Mouse (Mus musculus) intestine, embryonic 14.5 days (tissue): Measurements from ENCODE around the gene Inpp5d. TPM values are rescaled to one million over a fixed set of nuclear protein-coding genes. Genes with fewer than 3 reads are reported as not detected.

Experiments used
- ATAC-seq: fragments of 200-750 bp; cut with Nextera tagmentation; replicated peaks from 2 replicates; pipeline ENCODE4 v1.8.0; 2017; ENCODE audit warnings: low read depth, moderate number of reproducible peaks, moderate TSS enrichment, moderate library complexity; ENCODE audit not compliant: low FRiP score, low TSS enrichment
- DNase-seq: peaks from one replicate; pipeline ENCODE4 v3.0.0-alpha.2; 2018; ENCODE audit warnings: low spot score
- H3K27ac ChIP-seq: fragments of 300-500 bp; sonication (generic); 2 replicates; pipeline ENCODE4 v1.5.1; 2014; ENCODE audit warnings: low read depth, mild to moderate bottlenecking, control low read depth
- H3K27me3 ChIP-seq: fragments of 300-500 bp; sonication (generic); replicated peaks from 2 replicates; pipeline ENCODE4 v1.6.1; 2014; ENCODE audit warnings: low read length, control low read depth; ENCODE audit not compliant: control insufficient read depth, insufficient read depth
- H3K36me3 ChIP-seq: fragments of 300-500 bp; sonication (generic); 2 replicates; pipeline ENCODE4 v1.6.1; 2014; ENCODE audit warnings: low read length, control low read depth; ENCODE audit not compliant: control insufficient read depth, insufficient read depth
- H3K4me1 ChIP-seq: fragments of 300-500 bp; sonication (generic); replicated peaks from 2 replicates; pipeline ENCODE4 v1.6.1; 2014; ENCODE audit warnings: low read length, control low read depth, mixed read lengths; ENCODE audit not compliant: control insufficient read depth, insufficient read depth
- H3K4me2 ChIP-seq: fragments of 300-500 bp; sonication (generic); 2 replicates; pipeline ENCODE4 v1.6.1; 2014; ENCODE audit warnings: low read length
- H3K4me3 ChIP-seq: fragments of 300-500 bp; sonication (generic); 2 replicates; pipeline ENCODE4 v1.5.1; 2014; ENCODE audit warnings: low read depth, low read length, control low read depth, mixed read lengths
- H3K9ac ChIP-seq: fragments of 300-500 bp; sonication (generic); 2 replicates; pipeline ENCODE4 v1.6.1; 2014; ENCODE audit warnings: mild to moderate bottlenecking, low read length
- H3K9me3 ChIP-seq: fragments of 300-500 bp; sonication (generic); 2 replicates; pipeline ENCODE4 v1.6.1; 2016; ENCODE audit warnings: low read length, control low read depth; ENCODE audit not compliant: control insufficient read depth
- WGBS: fragments of 180-500 bp; shearing (Covaris S2); extraction: QIAGEN DNeasy Blood & Tissue Kit; methylation state at CpG from one replicate; pipeline ENCODE4 v1.1.7; 2014; 5-methylcytosine and 5-hydroxymethylcytosine counted together
- polyA plus RNA-seq: library from polyadenylated mRNA; unstranded; fragments of >200 nt; fragmentation: Nextera tagmentation; extraction: Ambion mirVana; gene quantifications from 2 replicates; pipeline ENCODE4 v1.2.1, GENCODE M21; 2014

The Inpp5d gene
- polyA plus RNA-seq, 1 experiment from 2014 or later: 8.2 TPM

DNA sequence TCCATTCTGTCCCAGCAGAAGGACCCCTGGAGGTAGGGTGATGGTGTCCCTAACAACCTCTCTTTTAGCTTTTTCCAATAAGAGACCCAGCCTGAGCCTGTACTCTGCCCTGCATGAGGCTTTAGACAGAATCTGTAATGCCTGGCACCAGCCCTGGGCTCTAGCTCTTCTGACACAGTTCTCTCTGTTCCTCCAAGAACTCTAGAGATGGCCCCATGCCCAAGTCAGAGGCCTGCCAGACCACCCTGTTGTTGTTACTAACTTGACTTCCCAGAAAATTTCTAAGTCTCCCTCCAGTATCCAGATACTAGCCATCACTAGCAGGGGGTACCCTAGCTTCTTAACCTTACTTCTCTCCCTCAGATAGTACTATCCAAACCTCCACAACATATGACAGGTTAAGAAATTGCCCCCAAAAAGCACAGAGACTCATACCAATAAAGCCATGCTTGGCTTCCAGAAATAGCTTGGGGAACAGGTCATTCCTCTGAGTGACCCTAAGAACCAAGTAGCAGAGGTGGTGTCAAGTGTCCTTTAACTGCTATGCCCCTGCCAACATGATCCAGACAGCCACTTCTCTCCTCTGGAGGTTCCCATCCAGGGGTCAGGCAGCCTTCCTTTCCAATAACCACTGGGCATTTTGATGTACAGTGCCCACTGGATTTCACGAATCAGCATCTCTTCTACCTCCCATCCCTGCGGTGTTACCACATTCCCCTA, 5.4 kb upstream of the Inpp5d start:
- WGBS: 83% methylated on average over 2 of the region's 2 CpGs
- ATAC-seq: no peak

DNA sequence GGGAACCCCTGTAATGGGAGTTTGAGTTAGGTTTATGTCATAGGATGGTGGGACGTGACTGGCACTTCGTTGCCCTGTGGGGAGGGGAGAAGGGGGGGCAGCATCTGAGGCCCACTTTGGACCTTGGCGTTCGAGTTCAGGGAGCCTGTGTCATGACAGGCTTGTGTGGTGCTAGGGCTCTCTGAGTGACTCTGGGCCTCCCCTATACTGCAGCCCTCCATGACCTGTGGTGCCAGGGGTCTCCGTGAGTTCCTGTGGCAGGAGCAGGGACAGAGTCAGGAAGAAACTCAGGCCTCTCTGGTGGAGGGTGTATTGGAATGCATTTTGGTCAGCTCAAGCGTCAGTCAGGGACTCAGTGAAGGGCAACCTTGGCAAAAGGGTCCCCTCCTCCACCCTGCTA, 581 bp downstream of the Inpp5d start:
- H3K36me3 ChIP-seq: no peaks in the 10 kb centered on the region
- H3K27ac ChIP-seq: no peak overlapping the region
- DNase-seq (no peak), ATAC-seq (no peak)
- no peaks in the 10 kb centered on the region for H3K9me3 ChIP-seq
- peak overlapping the region; percentile 16; the same call in 1 of the 2 replicates for H3K4me3 ChIP-seq
- 86% methylated on average over 6 of the region's 6 CpGs for WGBS
- peak overlapping the region; percentile 25 for H3K4me2 ChIP-seq
- no peaks in the 10 kb centered on the region for H3K27me3 ChIP-seq
- H3K4me1 ChIP-seq: no peaks in the 10 kb centered on the region
- H3K9ac ChIP-seq: no peak overlapping the region

More for the DNA sequence above, 5.4 kb upstream of the Inpp5d start:
- no peak overlapping the region for H3K9ac ChIP-seq
- DNase-seq: no peak
- H3K27ac ChIP-seq: no peak overlapping the region
- no peaks in the 10 kb centered on the region for H3K36me3 ChIP-seq
- no peaks in the 10 kb centered on the region for H3K9me3 ChIP-seq
- H3K4me2 ChIP-seq: no peak overlapping the region
- H3K27me3 ChIP-seq: no peaks in the 10 kb centered on the region
- no peak overlapping the region for H3K4me3 ChIP-seq
- H3K4me1 ChIP-seq: no peaks in the 10 kb centered on the region

DNA sequence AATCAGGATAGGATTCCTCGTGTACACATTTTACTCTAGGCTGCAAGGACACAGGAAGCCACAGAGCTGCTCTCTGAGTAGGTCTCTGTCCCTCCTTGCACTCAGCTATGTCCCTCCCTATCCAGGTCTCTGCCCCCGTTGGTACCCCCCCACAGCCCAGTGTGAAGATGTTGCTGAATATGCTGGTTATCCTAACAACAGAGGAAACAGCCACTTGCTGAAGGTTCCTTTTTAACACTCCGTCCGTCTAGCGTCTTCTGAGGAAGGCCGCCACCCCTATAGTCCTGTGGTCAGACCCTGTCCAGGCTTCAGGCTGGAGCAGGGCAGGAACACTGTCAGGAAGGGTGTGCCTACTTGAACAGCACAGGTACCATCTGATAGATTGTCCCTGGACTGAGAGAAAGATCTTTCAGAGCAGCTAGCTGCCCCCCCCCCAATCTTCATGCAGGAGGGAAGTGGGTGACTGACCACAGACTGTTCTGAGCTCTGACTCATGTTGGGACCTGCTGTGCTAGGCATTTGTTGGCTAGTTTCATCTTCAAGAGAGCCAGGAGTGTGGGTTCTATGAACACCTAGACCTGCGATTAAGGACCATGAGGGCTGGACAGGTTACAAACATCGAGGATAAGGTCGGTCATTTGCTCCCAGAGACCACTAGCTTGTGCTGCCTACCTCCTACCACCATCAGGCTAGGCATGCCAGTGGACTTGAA, 1.2 kb downstream of the Inpp5d start:
- Histone ChIP-seq H3K4me3 (no peak overlapping the region), H3K36me3 (no peaks in the 10 kb centered on the region), H3K9me3 (no peaks in the 10 kb centered on the region), H3K9ac (no peak overlapping the region), H3K4me2 (peak overlapping the region; percentile 25), H3K4me1 (no peaks in the 10 kb centered on the region), H3K27me3 (no peaks in the 10 kb centered on the region), H3K27ac (no peak overlapping the region)
- DNase-seq (no peak), ATAC-seq (no peak)
- 87% methylated on average over 9 of the region's 9 CpGs for WGBS

DNA sequence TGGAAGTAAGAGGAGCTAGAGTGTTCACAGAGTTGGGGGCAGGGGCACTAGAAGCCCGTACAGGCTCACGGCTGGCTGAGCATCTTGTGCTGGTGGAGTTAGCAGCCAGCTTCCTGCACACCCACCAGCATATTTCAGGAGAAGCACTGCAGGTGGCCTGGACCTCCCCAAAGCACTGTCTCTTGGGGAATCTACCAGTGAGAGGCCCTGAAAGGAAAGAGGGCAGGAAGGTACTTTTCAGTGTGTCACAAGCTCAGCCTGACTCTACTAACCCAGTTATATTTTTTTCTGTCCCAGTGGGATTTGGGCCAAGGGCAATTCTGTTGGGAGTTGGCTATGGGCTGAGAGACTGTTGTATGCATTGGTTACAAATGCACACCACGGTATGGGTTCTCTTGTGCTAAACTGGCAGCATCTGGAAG, 1.8 kb downstream of the Inpp5d start:
- DNase-seq: no peak
- H3K4me3 ChIP-seq: no peak overlapping the region
- 64% methylated on average over 3 of the region's 3 CpGs for WGBS
- no peak for ATAC-seq
- no peaks in the 10 kb centered on the region for H3K36me3 ChIP-seq
- H3K9me3 ChIP-seq: no peaks in the 10 kb centered on the region
- H3K4me2 ChIP-seq: 0 out of 2 replicates have a peak overlapping the region, but pooled peaks have one; percentile 25
- H3K27me3 ChIP-seq: no peaks in the 10 kb centered on the region
- H3K4me1 ChIP-seq: no peaks in the 10 kb centered on the region
- no peak overlapping the region for H3K27ac ChIP-seq
- H3K9ac ChIP-seq: no peak overlapping the region

DNA sequence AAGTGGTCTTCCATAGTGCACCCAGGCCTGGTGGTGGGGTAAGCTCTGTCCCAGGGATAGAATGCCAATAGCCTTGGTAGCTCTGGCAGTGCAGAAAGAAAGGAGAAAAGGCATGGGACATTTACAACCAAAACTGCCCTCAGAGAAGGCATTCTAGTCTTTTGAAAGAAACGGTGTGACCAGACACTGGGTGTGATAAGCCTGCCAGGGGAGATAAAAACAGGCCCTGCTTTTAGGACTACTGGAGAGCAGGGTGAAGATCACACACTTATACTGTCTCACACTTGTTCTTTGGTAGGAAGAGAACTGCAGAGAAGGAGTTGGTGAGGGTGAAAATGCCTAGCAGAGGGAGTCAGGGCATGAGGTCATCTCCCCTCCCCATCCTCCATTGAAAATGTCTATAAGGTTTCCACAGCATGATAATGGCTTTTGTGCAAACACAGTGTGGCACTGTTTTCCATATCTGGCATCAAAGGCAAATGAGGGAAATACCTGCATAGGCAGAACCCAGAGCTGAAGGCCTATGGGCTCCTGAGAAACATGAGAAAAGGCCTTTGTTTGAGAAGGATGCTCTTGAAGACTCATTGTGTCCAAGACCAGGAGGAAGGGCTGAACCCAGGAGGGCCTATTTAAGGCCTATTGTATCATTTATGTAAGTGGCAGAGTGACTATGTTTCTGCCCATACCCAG, 4.0 kb downstream of the Inpp5d start:
- Histone ChIP-seq H3K36me3 (no peaks in the 10 kb centered on the region), H3K27me3 (no peaks in the 10 kb centered on the region), H3K9me3 (no peaks in the 10 kb centered on the region), H3K4me2 (no peak overlapping the region), H3K27ac (no peak overlapping the region), H3K4me1 (no peaks in the 10 kb centered on the region), H3K9ac (no peak overlapping the region), H3K4me3 (no peak overlapping the region)
- DNase-seq (no peak), ATAC-seq (no peak)
- 57% methylated on average over 1 of the region's 1 CpGs for WGBS

DNA sequence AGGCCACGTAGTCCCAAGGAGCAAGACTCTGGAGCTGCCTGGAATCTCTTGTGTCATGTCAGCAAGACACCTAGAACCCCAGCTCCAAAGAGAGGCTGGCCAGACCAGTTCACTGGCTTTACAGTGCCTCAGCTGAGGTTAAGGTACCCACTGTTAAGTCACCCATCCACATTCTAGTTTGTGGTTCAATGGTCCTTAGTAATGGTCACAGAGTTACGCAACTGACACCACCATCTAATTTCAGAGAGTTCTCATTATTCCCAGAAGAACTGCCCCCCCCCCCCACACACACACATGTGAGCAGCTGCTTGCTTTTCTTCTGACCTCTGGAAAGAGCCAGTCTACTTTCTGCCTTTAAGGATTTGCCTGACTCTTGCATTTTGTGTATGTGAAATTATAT, 4.7 kb downstream of the Inpp5d start:
- 94% methylated on average over 2 of the region's 2 CpGs for WGBS
- H3K9ac ChIP-seq: no peak overlapping the region
- no peaks in the 10 kb centered on the region for H3K9me3 ChIP-seq
- no peak overlapping the region for H3K27ac ChIP-seq
- no peaks in the 10 kb centered on the region for H3K36me3 ChIP-seq
- no peak overlapping the region for H3K4me3 ChIP-seq
- no peak overlapping the region for H3K4me2 ChIP-seq
- no peak for DNase-seq
- H3K4me1 ChIP-seq: no peaks in the 10 kb centered on the region
- no peak for ATAC-seq
- H3K27me3 ChIP-seq: no peaks in the 10 kb centered on the region

DNA sequence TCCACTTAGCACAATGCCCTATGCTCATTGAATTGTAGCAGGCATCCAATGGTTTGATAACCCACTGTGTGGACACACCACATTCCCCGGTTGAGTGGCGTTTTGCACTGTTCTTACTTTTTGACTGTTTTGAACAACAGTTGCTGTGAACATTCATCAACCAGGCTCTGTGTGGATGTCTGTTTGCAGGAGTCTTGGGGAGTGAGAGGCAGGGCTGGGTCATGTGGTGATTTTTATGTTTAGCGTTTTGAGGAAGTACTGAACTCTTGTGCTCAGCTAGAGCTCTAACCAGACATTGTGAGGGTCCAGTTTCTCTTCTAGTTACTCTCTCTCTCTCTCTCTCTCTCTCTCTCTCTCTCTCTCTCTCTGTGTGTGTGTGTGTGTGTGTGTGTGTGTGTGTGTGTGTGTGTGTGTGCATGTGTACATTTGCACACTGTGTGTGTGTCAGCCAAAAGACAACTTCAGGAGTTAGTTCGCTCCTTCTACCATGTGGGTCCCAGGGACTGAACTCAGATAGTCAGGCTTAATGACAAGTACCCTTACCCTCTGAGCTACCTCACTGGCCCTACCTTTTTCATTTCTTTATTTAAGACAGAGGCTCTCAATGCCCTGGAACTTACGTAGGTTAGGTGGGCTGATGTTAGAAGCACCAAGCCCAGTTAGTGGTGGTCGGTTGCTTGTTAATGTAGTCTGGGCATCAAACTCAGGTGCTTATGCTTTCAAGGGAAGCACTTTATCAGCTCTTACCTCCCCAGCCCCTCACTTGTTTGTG, 5.3 kb downstream of the Inpp5d start:
- H3K9ac ChIP-seq: no peak overlapping the region
- H3K36me3 ChIP-seq: no peaks in the 10 kb centered on the region
- H3K4me3 ChIP-seq: no peak overlapping the region
- 77% methylated on average over 6 of the region's 6 CpGs for WGBS
- no peak overlapping the region for H3K4me2 ChIP-seq
- no peak for DNase-seq
- no peak for ATAC-seq
- no peaks in the 10 kb centered on the region for H3K27me3 ChIP-seq
- H3K9me3 ChIP-seq: no peaks in the 10 kb centered on the region
- no peaks in the 10 kb centered on the region for H3K4me1 ChIP-seq
- H3K27ac ChIP-seq: no peak overlapping the region

DNA sequence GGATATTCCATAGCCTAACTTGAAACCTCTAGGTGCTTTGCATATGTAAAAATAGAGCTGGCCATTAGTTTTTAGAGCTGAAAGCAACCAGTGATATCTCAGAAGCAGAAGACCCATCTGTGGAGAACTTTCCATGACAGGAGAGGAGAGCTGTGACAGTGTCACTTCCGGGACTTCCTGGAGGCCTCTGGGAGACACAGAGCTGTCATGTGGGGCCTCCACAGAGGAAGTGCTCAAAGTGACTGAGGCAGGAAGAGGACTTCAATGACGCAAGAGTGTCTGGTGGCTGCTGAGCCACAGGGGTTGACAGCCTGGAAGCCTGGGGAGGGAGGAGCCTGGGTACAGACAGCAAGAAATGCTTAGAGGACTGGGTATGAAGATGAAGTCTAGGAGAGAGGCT, 6.2 kb downstream of the Inpp5d start:
- H3K4me3 ChIP-seq: no peak overlapping the region
- H3K9me3 ChIP-seq: no peaks in the 10 kb centered on the region
- no peak overlapping the region for H3K27ac ChIP-seq
- H3K9ac ChIP-seq: no peak overlapping the region
- DNase-seq (no peak), ATAC-seq (no peak)
- 46% methylated on average over 2 of the region's 2 CpGs for WGBS
- H3K36me3 ChIP-seq: no peaks in the 10 kb centered on the region
- H3K4me1 ChIP-seq: no peaks in the 10 kb centered on the region
- H3K4me2 ChIP-seq: no peak overlapping the region
- no peaks in the 10 kb centered on the region for H3K27me3 ChIP-seq
